Mouse (Mus musculus) gastrocnemius, postnatal 10 days (tissue): Measurements from ENCODE around the gene Siah1a. TPM values are rescaled to one million over a fixed set of nuclear protein-coding genes. Genes with fewer than 3 reads are reported as not detected.

Experiments used
- DNase-seq: peaks from one replicate; pipeline ENCODE4 v3.0.0; 2021; ENCODE audit warnings: mixed read lengths
- total RNA-seq, 2 experiments: library from RNA; stranded (reverse); gene quantifications; 2 replicates each; pipeline ENCODE4 v1.2.3; 2021

The Siah1a gene
- total RNA-seq, 2 experiments from 2014 or later = 14.5 to 17.1 TPM

DNA sequence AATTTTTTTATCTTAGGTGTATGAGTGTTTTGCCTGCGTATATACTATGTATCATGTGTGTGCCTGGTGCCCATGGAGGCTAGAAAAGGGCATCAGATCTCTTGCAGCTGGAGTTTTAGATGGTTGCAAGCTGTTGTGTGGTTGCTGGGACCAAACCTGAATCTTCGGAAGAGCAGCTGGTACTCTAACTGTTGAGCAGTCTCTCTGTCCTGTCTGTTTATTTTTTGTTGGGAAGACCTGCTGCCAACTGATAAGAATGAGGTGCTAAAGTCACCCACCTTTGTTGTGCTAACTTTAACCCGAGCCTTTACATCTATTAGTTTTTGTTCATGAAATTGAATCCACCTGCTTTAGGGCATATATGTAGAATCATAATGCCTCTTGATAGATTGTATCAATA lies 43.3 kb downstream of the Siah1a start:
- DNase-seq = no peak

DNA sequence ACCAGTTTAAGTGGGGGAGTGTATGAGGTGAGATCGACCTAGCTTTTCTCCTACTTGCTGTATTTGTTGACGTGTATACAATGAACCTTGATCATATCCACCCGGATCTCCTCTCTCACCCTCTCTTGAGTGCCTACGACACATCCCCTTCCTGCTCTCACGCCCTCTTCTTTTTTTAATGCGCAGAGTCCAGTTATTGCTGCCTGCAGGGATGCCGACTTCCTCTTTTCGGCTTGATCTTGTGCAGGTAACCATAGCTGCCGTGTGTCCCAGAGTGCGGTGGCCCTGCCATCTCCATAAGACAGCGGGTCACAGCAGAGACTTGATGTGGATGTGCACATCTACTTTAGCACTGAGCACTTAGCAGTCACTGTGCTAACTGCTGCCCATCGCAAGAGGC lies 46.3 kb downstream of the Siah1a start:
- DNase-seq = no peak

DNA sequence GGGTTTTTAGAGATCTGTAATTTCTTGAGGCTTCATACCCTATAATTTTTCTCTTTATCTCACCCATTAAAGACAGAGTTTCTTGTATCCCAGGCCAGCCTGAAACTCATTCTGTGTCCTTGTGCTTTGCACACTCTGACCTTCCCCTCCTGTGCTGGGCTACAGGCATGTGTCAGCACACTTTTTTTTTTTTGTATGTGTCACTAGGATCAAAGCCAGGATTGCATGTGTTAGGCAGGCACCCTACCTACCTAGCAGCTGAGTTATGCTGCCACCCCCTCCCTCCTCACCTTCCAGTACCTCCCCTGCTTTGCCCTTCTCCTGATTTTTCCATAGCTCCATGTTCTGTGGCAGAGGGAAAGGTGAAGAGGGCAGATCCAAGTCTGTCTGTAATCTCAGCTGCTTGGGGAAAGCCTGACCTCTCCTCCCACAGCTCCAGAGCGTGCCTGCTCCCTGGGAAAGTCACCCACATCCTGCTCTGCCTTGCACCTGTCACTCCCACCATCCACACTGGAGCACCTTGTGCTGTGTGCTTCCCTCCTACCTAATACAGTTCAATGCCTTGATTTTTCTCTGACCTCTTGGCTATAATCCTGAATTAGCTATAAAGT lies 46.8 kb downstream of the Siah1a start:
- no peak for DNase-seq

- no peak for DNase-seq
These were observed 50.0 kb downstream of the Siah1a start for GRCm38 (mm10) chr8:86695703-86696102.

GRCm38 (mm10) chr8:86694011-86694410 lies 51.7 kb downstream of the Siah1a start:
- DNase-seq = no peak

DNA sequence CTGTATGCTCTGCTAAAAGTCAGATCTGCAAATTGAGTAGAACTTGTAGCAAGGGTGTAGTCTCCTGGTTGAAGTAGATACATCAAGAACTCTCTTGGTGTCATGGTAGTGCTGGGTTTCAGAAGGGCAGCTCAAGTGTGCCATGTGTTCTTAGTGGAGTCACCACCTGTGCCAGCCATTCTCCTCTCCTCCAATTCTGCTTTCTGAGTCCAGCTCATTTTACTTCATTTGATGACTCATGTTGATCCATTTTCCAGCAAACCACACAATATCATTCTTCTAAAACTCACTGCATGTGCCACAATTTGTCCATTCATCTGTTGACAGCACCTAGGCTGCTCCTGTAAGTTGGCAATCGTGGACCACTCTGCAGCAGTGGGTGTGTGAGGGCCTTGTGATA lies 53.6 kb downstream of the Siah1a start:
- no peak for DNase-seq

- DNase-seq = no peak
These were observed 59.1 kb downstream of the Siah1a start for GRCm38 (mm10) chr8:86686629-86687028.

Other genes with a start within 250 kb of the Siah1a start
- gene Abcc12, start 165.2 kb downstream of the Siah1a start, total RNA-seq = under 1 TPM; 0.35 to 0.65 TPM
- 10 to 100 TPM; 40.7 to 44.9 TPM for gene Lonp2, start 121.9 kb downstream of the Siah1a start, total RNA-seq
- gene Gm10638, start 235 bp downstream of the Siah1a start, total RNA-seq = 1 to 10 TPM; 4.1 to 6.7 TPM
- 10 to 100 TPM; 15.4 to 21.7 TPM for gene N4bp1, start 139.3 kb upstream of the Siah1a start, total RNA-seq